Mouse (Mus musculus) macrophage (primary cell): Measurements from ENCODE around the gene Olfr39. TPM values are rescaled to one million over a fixed set of nuclear protein-coding genes. Genes with fewer than 3 reads are reported as not detected.
"Not testable (repeated sequence)": the region's sequence is repeated elsewhere in the genome, so short reads cannot be mapped to it uniquely, and the experiment has no call there.

Source experiments
- H3K27ac ChIP-seq: fragments of 350-480 bp; formaldehyde crosslinking; 2 replicates; pipeline ENCODE4 v1.9.0; 2021
- H3K36me3 ChIP-seq: fragments of 350-480 bp; formaldehyde crosslinking; 2 replicates; pipeline ENCODE4 v1.9.0; 2021; ENCODE audit errors: inconsistent target
- H3K4me3 ChIP-seq: fragments of 350-480 bp; formaldehyde crosslinking; 2 replicates; pipeline ENCODE4 v1.9.0; 2021; ENCODE audit errors: inconsistent target
- H3K79me2 ChIP-seq: fragments of 350-480 bp; formaldehyde crosslinking; 2 replicates; pipeline ENCODE4 v1.9.0; 2021; ENCODE audit errors: inconsistent target
- WGBS: methylation state at CpG from one replicate; pipeline ENCODE4 v1.1.7; 2026; ENCODE audit warnings: inconsistent platforms; ENCODE audit not compliant: missing documents; 5-methylcytosine and 5-hydroxymethylcytosine counted together
- polyA plus RNA-seq: library from polyadenylated mRNA; stranded (reverse); fragments of 250-400 nt; gene quantifications from 3 replicates; pipeline ENCODE4 v1.2.4, GENCODE M21; 2018; ENCODE audit warnings: inconsistent platforms
- total RNA-seq, 78 experiments: library from RNA; depleted of rRNA; stranded (reverse); fragments of 250-400 nt; gene quantifications; 1 replicate in 9 of 78; 2 replicates in 24 of 78; 3 replicates in 43 of 78; 4 replicates in 2 of 78; pipeline ENCODE4 v1.2.4; 2018; ENCODE audit warnings: inconsistent platforms in 56 of 78

The Olfr39 gene
- not detected for total RNA-seq (2018; cell fraction: chromatin; rRNA removed)
- total RNA-seq (2018; cell fraction: cytosol; rRNA removed), result not detected
- not detected for total RNA-seq (2018; cell fraction: nucleus; rRNA removed)
- polyA plus RNA-seq, result not detected in 3 replicates

- Histone ChIP-seq H3K36me3 (no peaks in the 10 kb centered on the region), H3K27ac (no peak within 1 kb of the TSS), H3K79me2 (no peaks in the 10 kb centered on the region), H3K4me3 (no peak within 1 kb of the TSS)
- WGBS, result 70% methylated on average over 1 of the region's 1 CpGs
Measured at GRCm38 (mm10) chr9:20282051-20282450, at the start of gene Olfr39. Gene Olfr39 (plus strand): TSS chr9:20282351.

- no peak within 1 kb of the TSS for H3K4me3 ChIP-seq
Measured at GRCm38 (mm10) chr9:20236819-20237218, 45.3 kb upstream of the Olfr39 start, which contains the start of gene Olfr872. Gene Olfr872 (plus strand): TSS chr9:20237119.

GRCm38 (mm10) chr9:20237378-20237777 lies 44.8 kb upstream of the Olfr39 start:
- 61% methylated on average over 2 of the region's 2 CpGs for WGBS
- Histone ChIP-seq H3K36me3 (no peaks in the 10 kb centered on the region), H3K4me3 (no peak overlapping the region), H3K27ac (no peak overlapping the region), H3K79me2 (no peaks in the 10 kb centered on the region)

More at GRCm38 (mm10) chr9:20236819-20237218, 45.3 kb upstream of the Olfr39 start, which contains the start of gene Olfr872:
- H3K36me3 ChIP-seq, result no peaks in the 10 kb centered on the region
- no peak within 1 kb of the TSS for H3K27ac ChIP-seq
- H3K79me2 ChIP-seq, result no peaks in the 10 kb centered on the region

- 76% methylated on average over 5 of the region's 5 CpGs for WGBS
- not testable (repeated sequence) for H3K36me3 ChIP-seq, H3K4me3 ChIP-seq, H3K79me2 ChIP-seq, H3K27ac ChIP-seq
Measured at GRCm38 (mm10) chr9:20295562-20295961, 13.4 kb downstream of the Olfr39 start.

- Histone ChIP-seq H3K4me3 (no peak within 1 kb of the TSS), H3K27ac (no peak within 1 kb of the TSS), H3K79me2 (no peaks in the 10 kb centered on the region), H3K36me3 (no peaks in the 10 kb centered on the region)
- 94% methylated on average over 1 of the region's 1 CpGs for WGBS
Measured at GRCm38 (mm10) chr9:20298232-20298631, 16.1 kb downstream of the Olfr39 start, which contains the start of gene Olfr873. Gene Olfr873 (plus strand): TSS chr9:20298532.

GRCm38 (mm10) chr9:20335994-20336393 lies 53.8 kb downstream of the Olfr39 start, which contains the start of gene Olfr18:
Gene Olfr18 (minus strand): TSS chr9:20336094.
- H3K4me3 ChIP-seq, result no peak within 1 kb of the TSS
- no peak within 1 kb of the TSS for H3K27ac ChIP-seq

More at GRCm38 (mm10) chr9:20335994-20336393, 53.8 kb downstream of the Olfr39 start, which contains the start of gene Olfr18:
- Histone ChIP-seq H3K79me2 (no peaks in the 10 kb centered on the region), H3K36me3 (no peaks in the 10 kb centered on the region)

Other genes starting within 250 kb of the Olfr39 start
- not detected in 3 replicates for gene Olfr867, start 224.8 kb upstream of the Olfr39 start, polyA plus RNA-seq
- not detected in 3 replicates for gene Olfr868, start 183.7 kb upstream of the Olfr39 start, polyA plus RNA-seq
- gene Olfr869, start 153.3 kb upstream of the Olfr39 start, polyA plus RNA-seq, result not detected in 3 replicates
- not detected in 3 replicates for gene Olfr870, start 108.3 kb upstream of the Olfr39 start, polyA plus RNA-seq
- not detected in 3 replicates for gene Olfr871, start 70.1 kb upstream of the Olfr39 start, polyA plus RNA-seq
- gene Olfr872, start 45.2 kb upstream of the Olfr39 start, polyA plus RNA-seq, result not detected in 3 replicates
- not detected in 3 replicates for gene Olfr873, start 16.2 kb downstream of the Olfr39 start, polyA plus RNA-seq
- gene Olfr18, start 53.7 kb downstream of the Olfr39 start, polyA plus RNA-seq, result not detected in 3 replicates
- gene Zfp560, start 102.8 kb downstream of the Olfr39 start, polyA plus RNA-seq, result 3.2 to 8.7 TPM (median 8.1 TPM) in 3 replicates
- gene Zfp26, start 177.8 kb downstream of the Olfr39 start, polyA plus RNA-seq, result 3.2 to 5.8 TPM (median 5.8 TPM) in 3 replicates
- gene Zfp426, start 210.4 kb downstream of the Olfr39 start, polyA plus RNA-seq, result 10.1 to 11.6 TPM (median 11.1 TPM) in 3 replicates
- gene Zfp266, start 239.1 kb downstream of the Olfr39 start, polyA plus RNA-seq, result 5.2 to 8.3 TPM (median 6.5 TPM) in 3 replicates